Mouse (Mus musculus) layer of hippocampus, postnatal 25 days (tissue): ENCODE data around the gene Acsbg2. TPM values are rescaled to one million over a fixed set of nuclear protein-coding genes. Genes with fewer than 3 reads are reported as not detected.

Experiments used
- DNase-seq, 2 experiments: peaks; one replicate each; pipeline ENCODE4 v3.0.0; 2022; ENCODE audit warnings: mixed read lengths in 2 of 2, low spot score in 1 of 2; ENCODE audit errors: extremely low spot score in 1 of 2
- total RNA-seq, 2 experiments: library from RNA; stranded (reverse); gene quantifications; 2 replicates each; pipeline ENCODE4 v1.2.3; 2021

Gene Acsbg2
- total RNA-seq, 2 experiments from 2014 or later: not detected

GRCm38 (mm10) chr17:56829171-56829570 is 45.1 kb downstream of the Acsbg2 start:
- DNase-seq: no peak

GRCm38 (mm10) chr17:56826718-56827117 is 47.5 kb downstream of the Acsbg2 start:
- DNase-seq: no peak

GRCm38 (mm10) chr17:56823352-56823751 is 50.9 kb downstream of the Acsbg2 start:
- DNase-seq: no peak

- DNase-seq: no peak
These were observed 51.9 kb downstream of the Acsbg2 start for GRCm38 (mm10) chr17:56822380-56822779.

GRCm38 (mm10) chr17:56819694-56820111 is 54.5 kb downstream of the Acsbg2 start:
- DNase-seq: peak in 1 of 2 experiments; percentile 26

- DNase-seq: no peak
These were observed 55.2 kb downstream of the Acsbg2 start for GRCm38 (mm10) chr17:56819032-56819545.

GRCm38 (mm10) chr17:56818067-56818636 is 56.1 kb downstream of the Acsbg2 start:
- no peak for DNase-seq

- no peak for DNase-seq
These were observed 59.2 kb downstream of the Acsbg2 start for GRCm38 (mm10) chr17:56815057-56815345.

GRCm38 (mm10) chr17:56814316-56815056 is 59.8 kb downstream of the Acsbg2 start:
- DNase-seq: peak; percentile 55 to 78

GRCm38 (mm10) chr17:56810245-56810644 is 64.0 kb downstream of the Acsbg2 start:
- DNase-seq: peak; percentile 63 to 69

GRCm38 (mm10) chr17:56808518-56808917 is 65.7 kb downstream of the Acsbg2 start:
- DNase-seq: peak; percentile 77 to 79

GRCm38 (mm10) chr17:56805784-56806183 is 68.5 kb downstream of the Acsbg2 start:
- no peak for DNase-seq

- DNase-seq: no peak
These were observed 69.3 kb downstream of the Acsbg2 start for GRCm38 (mm10) chr17:56804952-56805351.

GRCm38 (mm10) chr17:56802065-56802464 is 72.2 kb downstream of the Acsbg2 start:
- DNase-seq: no peak

- DNase-seq: no peak
These were observed 75.0 kb downstream of the Acsbg2 start for GRCm38 (mm10) chr17:56799276-56799675.

GRCm38 (mm10) chr17:56793614-56794319 is 80.5 kb downstream of the Acsbg2 start:
- DNase-seq: no peak

Other genes with a start within 250 kb of the Acsbg2 start
- 10 to 100 TPM; 62.1 to 62.5 TPM for gene Lonp1, start 247.6 kb downstream of the Acsbg2 start, total RNA-seq
- gene Catsperd, start 246.3 kb downstream of the Acsbg2 start, total RNA-seq: under 1 TPM; 0.44 to 0.85 TPM
- gene Ranbp3, start 201.2 kb downstream of the Acsbg2 start, total RNA-seq: 10 to 100 TPM; 85.2 to 91.0 TPM
- 100 to 1,000 TPM; 242 to 258 TPM for gene Ndufa11, start 156.7 kb downstream of the Acsbg2 start, total RNA-seq
- gene Vmac, start 156.4 kb downstream of the Acsbg2 start, total RNA-seq: 10 to 100 TPM; 11.5 to 14.4 TPM
- gene Nrtn, start 116.9 kb downstream of the Acsbg2 start, total RNA-seq: 1 to 10 TPM; 2.7 to 3.6 TPM
- gene Dus3l, start 109.7 kb downstream of the Acsbg2 start, total RNA-seq: 10 to 100 TPM; 61.1 to 73.0 TPM
- 1 to 10 TPM in 1 of 2 experiments, under 1 TPM in 1; 0.89 to 1.6 TPM for gene Prr22, start 104.2 kb downstream of the Acsbg2 start, total RNA-seq
- 1 to 10 TPM; 3.8 to 4.4 TPM for gene Rfx2, start 43.4 kb downstream of the Acsbg2 start, total RNA-seq
- under 1 TPM; 0.10 to 0.14 TPM for gene 1700061G19Rik, start 1.0 kb upstream of the Acsbg2 start, total RNA-seq
- gene Mllt1, start 61.0 kb upstream of the Acsbg2 start, total RNA-seq: 10 to 100 TPM; 66.7 to 79.9 TPM
- gene Acer1, start 107.7 kb upstream of the Acsbg2 start, total RNA-seq: not detected
- 10 to 100 TPM; 57.8 to 68.3 TPM for gene Clpp, start 115.9 kb upstream of the Acsbg2 start, total RNA-seq
- 10 to 100 TPM; 22.8 to 24.1 TPM for gene Alkbh7, start 122.9 kb upstream of the Acsbg2 start, total RNA-seq
- not detected for gene Pspn, start 125.6 kb upstream of the Acsbg2 start, total RNA-seq
- gene Gtf2f1, start 136.8 kb upstream of the Acsbg2 start, total RNA-seq: 10 to 100 TPM; 59.7 to 60.1 TPM
- gene Gm17949, start 137.0 kb upstream of the Acsbg2 start, total RNA-seq: not detected
- 100 to 1,000 TPM; 113 to 117 TPM for gene Khsrp, start 157.1 kb upstream of the Acsbg2 start, total RNA-seq
- gene Slc25a41, start 167.2 kb upstream of the Acsbg2 start, total RNA-seq: under 1 TPM in 1 of 2 experiments, not detected in 1; 0.22 TPM
- gene Crb3, start 184.7 kb upstream of the Acsbg2 start, total RNA-seq: under 1 TPM in 1 of 2 experiments, not detected in 1; 0.99 TPM
- 100 to 1,000 TPM; 351 to 373 TPM for gene Slc25a23, start 185.4 kb upstream of the Acsbg2 start, total RNA-seq
- 1 to 10 TPM in 1 of 2 experiments, under 1 TPM in 1; 0.47 to 2.0 TPM for gene Dennd1c, start 204.1 kb upstream of the Acsbg2 start, total RNA-seq
- 100 to 1,000 TPM; 633 to 647 TPM for gene Tubb4a, start 213.3 kb upstream of the Acsbg2 start, total RNA-seq
- under 1 TPM; 0.54 to 0.85 TPM for gene Tnfsf9, start 230.9 kb upstream of the Acsbg2 start, total RNA-seq